Mouse (Mus musculus) spleen, adult 2 months (tissue): ENCODE data around the gene Atad2b.

ENCODE experiments used
- CTCF ChIP-seq: fragments of 200-500 bp; IDR thresholded peaks from 2 replicates; pipeline ENCODE4 v1.5.1; 2011; ENCODE audit warnings: mild to moderate bottlenecking, inconsistent platforms; ENCODE audit not compliant: insufficient read depth, insufficient read length, insufficient replicate concordance; ENCODE audit errors: extremely low read depth
- POLR2A ChIP-seq: fragments of 200-500 bp; IDR thresholded peaks from 2 replicates; pipeline ENCODE4 v1.6.1; 2011; ENCODE audit warnings: low read depth, low read length, inconsistent platforms

DNA sequence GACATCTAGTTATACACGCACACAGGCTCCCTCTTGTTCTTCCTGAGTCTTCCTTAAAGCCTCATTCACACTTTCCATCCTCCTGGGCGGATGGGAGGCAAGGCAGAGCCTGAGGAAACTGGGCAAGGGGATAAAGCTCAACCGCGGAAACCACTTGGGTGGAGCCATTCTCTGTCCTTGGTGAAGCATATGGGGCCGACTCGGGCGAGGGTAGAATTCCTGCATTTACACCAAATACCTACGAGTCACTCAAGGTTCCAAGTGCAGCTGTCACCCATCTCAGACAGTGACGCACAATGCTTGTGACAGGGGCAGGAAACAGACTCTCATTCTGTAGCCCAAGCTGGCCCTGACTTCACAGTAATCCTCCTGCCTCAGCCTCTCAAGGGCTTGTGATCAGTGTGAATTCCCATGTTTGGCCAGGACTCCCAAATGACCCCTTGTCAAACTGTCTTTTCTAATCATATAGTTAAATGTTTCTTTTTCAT lies 38.8 kb upstream of the Atad2b start:
- TF ChIP-seq CTCF: no peak
- no peak for TF ChIP-seq POLR2A
